Mouse (Mus musculus): ENCODE data around the gene Dnah6.

- no peak for TF ChIP-seq TAL1 (conservative IDR thresholded peaks at IDR 0.05; ENCODE audit: low read depth, low read length)
- TF ChIP-seq CTCF (IDR thresholded peaks at IDR 0.05; ENCODE audit: low read depth, low read length), result no peak
- TF ChIP-seq GATA1 (IDR thresholded peaks at IDR 0.05; ENCODE audit: borderline replicate concordance, low read length), result no peak
- TF ChIP-seq POLR2AphosphoS5 (IDR thresholded peaks at IDR 0.05; ENCODE audit: insufficient replicate concordance, low read depth, low read length), result no peak
- TF ChIP-seq GATA2 (IDR thresholded peaks at IDR 0.05; ENCODE audit: borderline replicate concordance, low read depth, low read length), result no peak
Observed at GRCm38 (mm10) chr6:72976866-72977265, 244.6 kb downstream of the Dnah6 start.

Measured in G1E (cell line).